Mouse (Mus musculus) urinary bladder, adult 2 months (tissue): ENCODE results near the gene Tspoap1. TPM values are rescaled to one million over a fixed set of nuclear protein-coding genes. Genes with fewer than 3 reads are reported as not detected.

Source experiments
- DNase-seq: peaks from one replicate; pipeline ENCODE4 v3.0.0; 2022; ENCODE audit warnings: low spot score
- polyA plus RNA-seq: library from polyadenylated mRNA; depleted of rRNA; stranded (reverse); fragments of >200 nt; gene quantifications from 2 replicates; pipeline ENCODE4 v1.2.3, GENCODE M21; 2012

Gene Tspoap1
- polyA plus RNA-seq, 1 experiment: 11.4 TPM

GRCm38 (mm10) chr11:87745632-87746555, 14.4 kb upstream of the Tspoap1 start:
- no peak for DNase-seq

GRCm38 (mm10) chr11:87747312-87747711, 13.0 kb upstream of the Tspoap1 start:
- DNase-seq: no peak

- no peak for DNase-seq
Measured at GRCm38 (mm10) chr11:87747716-87748115, 12.6 kb upstream of the Tspoap1 start.

GRCm38 (mm10) chr11:87748132-87749119, 11.9 kb upstream of the Tspoap1 start:
- DNase-seq: no peak

GRCm38 (mm10) chr11:87749192-87750042, 10.9 kb upstream of the Tspoap1 start:
- DNase-seq: no peak

GRCm38 (mm10) chr11:87750043-87750421, 10.3 kb upstream of the Tspoap1 start:
- DNase-seq: no peak

GRCm38 (mm10) chr11:87750521-87750920, 9.8 kb upstream of the Tspoap1 start:
- DNase-seq: no peak

GRCm38 (mm10) chr11:87751031-87751430, 9.3 kb upstream of the Tspoap1 start:
- DNase-seq: no peak

GRCm38 (mm10) chr11:87751491-87751966, 8.8 kb upstream of the Tspoap1 start:
- DNase-seq: no peak

- no peak for DNase-seq
Measured at GRCm38 (mm10) chr11:87752307-87752706, 8.0 kb upstream of the Tspoap1 start.

- no peak for DNase-seq
Measured at GRCm38 (mm10) chr11:87753255-87753654, 7.1 kb upstream of the Tspoap1 start.

- no peak for DNase-seq
Measured at GRCm38 (mm10) chr11:87753891-87754501, 6.3 kb upstream of the Tspoap1 start.

- DNase-seq: no peak
Measured at GRCm38 (mm10) chr11:87754603-87755002, 5.7 kb upstream of the Tspoap1 start.

- no peak for DNase-seq
Measured at GRCm38 (mm10) chr11:87755360-87756017, 4.9 kb upstream of the Tspoap1 start.

GRCm38 (mm10) chr11:87756251-87756820, 4.0 kb upstream of the Tspoap1 start:
- DNase-seq: no peak

- no peak for DNase-seq
Measured at GRCm38 (mm10) chr11:87757001-87757954, 3.1 kb upstream of the Tspoap1 start.

GRCm38 (mm10) chr11:87758161-87758911, 2.0 kb upstream of the Tspoap1 start:
- no peak for DNase-seq
